Comparison of ENCODE assay signal across 8 mouse cellular contexts in genomic region chr5:117358248-117358630, GRCm38 (mm10). TPM values are rescaled to one million over a fixed set of nuclear protein-coding genes. Genes with fewer than 3 reads are reported as not detected.
A peak's percentile ranks its signal among the peaks of the same experiment; 100 is the strongest.
DNase-seq lines count a peak whose midpoint lies in the region; ATAC-seq and TF ChIP-seq lines count a peak whose summit lies in the region.

No protein-coding gene starts in this region.

- H3K9me3 ChIP-seq in limb, embryonic 14.5 days (ENCODE audit: control insufficient read depth, low read length) = no peaks in the 10 kb centered on the region

- H3K27ac ChIP-seq in cerebellum, adult 2 months (ENCODE audit: insufficient read depth, low read length) = peak overlapping the region; percentile 93; the same call in 1 of the 2 replicates
- H3K27ac ChIP-seq in testis, adult 2 months (ENCODE audit: control insufficient read depth, insufficient read depth, low read depth, low read length) = peak overlapping the region; percentile 27; the same call in 1 of the 2 replicates
- no peak overlapping the region for H3K27ac ChIP-seq in limb, embryonic 14.5 days (replicated peaks; ENCODE audit: low read depth, low read length)

- TF ChIP-seq POLR2A in cerebellum, adult 2 months (IDR thresholded peaks at IDR 0.05; ENCODE audit: borderline replicate concordance, insufficient read depth, low read length) = no peak
- no peak for TF ChIP-seq POLR2A in testis, adult 2 months (IDR thresholded peaks at IDR 0.05; ENCODE audit: control insufficient read depth, low read depth, low read length)
- no peak for TF ChIP-seq POLR2A in limb, embryonic 14.5 days (IDR thresholded peaks at IDR 0.05; ENCODE audit: borderline replicate concordance, extremely low read depth, insufficient read depth, insufficient read length)

- H3K4me2 ChIP-seq in limb, embryonic 14.5 days (replicated peaks; ENCODE audit: low read depth, low read length, severe bottlenecking) = peak overlapping the region; percentile 73

- peak overlapping the region; percentile 89 for H3K9ac ChIP-seq in limb, embryonic 14.5 days (ENCODE audit: low read depth, low read length, severe bottlenecking)

- ATAC-seq in limb, embryonic 14.5 days (ENCODE audit: low FRiP score, low read depth) = no peak

- no peak for TF ChIP-seq CTCF in cerebellum, adult 2 months (IDR thresholded peaks at IDR 0.05; ENCODE audit: borderline replicate concordance, insufficient read depth, low read depth, low read length)
- TF ChIP-seq CTCF in testis, adult 2 months (IDR thresholded peaks at IDR 0.05; ENCODE audit: control insufficient read depth, insufficient read depth, insufficient replicate concordance, low read depth, low read length) = no peak

- DNase-seq in cerebellum, adult 2 months = no peak
- no peak for DNase-seq in cerebellum, adult 9-11 months
- DNase-seq in testis, postnatal 14 days (ENCODE audit: low spot score) = no peak
- DNase-seq in limb, embryonic 14.5 days (ENCODE audit: low spot score) = no peak
- DNase-seq in embryo, embryonic 9.5 days (ENCODE audit: extremely low spot score) = no peak
- DNase-seq in left cerebral cortex, adult 9 months (ENCODE audit: low spot score in 2 of 2) = no peak
- no peak for DNase-seq in adrenal gland, postnatal 4 days (ENCODE audit: low spot score in 2 of 2)

- 5% methylated on average over 6 of the region's 6 CpGs for WGBS in cerebellum, adult 2 months
- WGBS in limb, embryonic 14.5 days = 8% methylated on average over 6 of the region's 6 CpGs

- 0 out of 2 replicates have a peak, but pooled peaks cover 1% of the 10 kb centered on the region for H3K27me3 ChIP-seq in cerebellum, adult 2 months (ENCODE audit: control insufficient read depth, insufficient read depth, low read length)
- no peaks in the 10 kb centered on the region; the same call in 1 of the 2 replicates for H3K27me3 ChIP-seq in testis, adult 2 months (ENCODE audit: control insufficient read depth, insufficient read depth, low read length)
- no peaks in the 10 kb centered on the region for H3K27me3 ChIP-seq in limb, embryonic 14.5 days (ENCODE audit: control insufficient read depth, insufficient read depth, low read length)

- H3K36me3 ChIP-seq in testis, adult 2 months (ENCODE audit: control insufficient read depth, insufficient read depth, low read length) = no peaks in the 10 kb centered on the region
- no peaks in the 10 kb centered on the region for H3K36me3 ChIP-seq in limb, embryonic 14.5 days (ENCODE audit: control insufficient read depth, insufficient read depth, low read length)

- H3K4me3 ChIP-seq in cerebellum, adult 2 months (replicated peaks; ENCODE audit: insufficient read depth, low read depth, low read length) = peak overlapping the region; percentile 99
- H3K4me3 ChIP-seq in testis, adult 2 months (ENCODE audit: control insufficient read depth, low read depth, low read length) = peak overlapping the region; percentile 85
- H3K4me3 ChIP-seq in limb, embryonic 14.5 days (replicated peaks; ENCODE audit: low read length) = peak overlapping the region; percentile 95

- H3K4me1 ChIP-seq in cerebellum, adult 2 months (ENCODE audit: control insufficient read depth, insufficient read depth, low read length) = peaks cover 24% of the 10 kb centered on the region
- H3K4me1 ChIP-seq in testis, adult 2 months (ENCODE audit: control insufficient read depth, insufficient read depth, low read length) = peaks cover 22% of the 10 kb centered on the region
- peaks cover 23% of the 10 kb centered on the region for H3K4me1 ChIP-seq in limb, embryonic 14.5 days (ENCODE audit: control insufficient read depth, insufficient read depth, low read length)

RNA-seq across cellular contexts. Expression of gene Wsb2, which starts 1.1 kb away (rescaled TPM):
- 235 and 238 TPM in 2 replicates for polyA plus RNA-seq in cerebellum, adult 2 months (2012; rRNA removed)
- polyA plus RNA-seq in testis, adult 2 months (2012; rRNA removed) = 48.8 and 56.3 TPM in 2 replicates
- 59.5 and 81.6 TPM in 2 replicates for polyA plus RNA-seq in limb, embryonic 14.5 days (2012; rRNA removed)
- polyA plus RNA-seq in limb, embryonic 14.5 days (2014; fragmentation: Nextera tagmentation; extraction: Ambion mirVana) = 66.2 and 69.4 TPM in 2 replicates
- 100 to 1,000 TPM; 116 to 122 TPM for total RNA-seq in adrenal gland, postnatal 4 days (2021)

RNA-seq across cellular contexts. Expression of gene Rfc5, which starts 30.6 kb away (rescaled TPM):
- 9.9 and 10.4 TPM in 2 replicates for polyA plus RNA-seq in cerebellum, adult 2 months (2012; rRNA removed)
- polyA plus RNA-seq in testis, adult 2 months (2012; rRNA removed) = 3.6 and 5.7 TPM in 2 replicates
- 54.3 and 54.7 TPM in 2 replicates for polyA plus RNA-seq in limb, embryonic 14.5 days (2012; rRNA removed)
- 73.1 and 74.7 TPM in 2 replicates for polyA plus RNA-seq in limb, embryonic 14.5 days (2014; fragmentation: Nextera tagmentation; extraction: Ambion mirVana)
- total RNA-seq in adrenal gland, postnatal 4 days (2021) = 10 to 100 TPM; 36.6 to 47.8 TPM

RNA-seq across cellular contexts. Expression of gene Vsig10, which starts 39.4 kb away (rescaled TPM):
- polyA plus RNA-seq in cerebellum, adult 2 months (2012; rRNA removed) = 3.7 and 3.9 TPM in 2 replicates
- 13.0 and 16.6 TPM in 2 replicates for polyA plus RNA-seq in testis, adult 2 months (2012; rRNA removed)
- 10.3 and 14.0 TPM in 2 replicates for polyA plus RNA-seq in limb, embryonic 14.5 days (2012; rRNA removed)
- 4.5 and 6.8 TPM in 2 replicates for polyA plus RNA-seq in limb, embryonic 14.5 days (2014; fragmentation: Nextera tagmentation; extraction: Ambion mirVana)
- total RNA-seq in adrenal gland, postnatal 4 days (2021) = 10 to 100 TPM; 48.3 to 51.8 TPM

RNA-seq across cellular contexts. Expression of gene Ksr2, which starts 55.6 kb away (rescaled TPM):
- 12.1 and 13.7 TPM in 2 replicates for polyA plus RNA-seq in cerebellum, adult 2 months (2012; rRNA removed)
- 2.0 and 2.1 TPM in 2 replicates for polyA plus RNA-seq in testis, adult 2 months (2012; rRNA removed)
- polyA plus RNA-seq in limb, embryonic 14.5 days (2012; rRNA removed) = 0.12 and 0.13 TPM in 2 replicates
- polyA plus RNA-seq in limb, embryonic 14.5 days (2014; fragmentation: Nextera tagmentation; extraction: Ambion mirVana) = 0.08 and 0.12 TPM in 2 replicates
- total RNA-seq in adrenal gland, postnatal 4 days (2021) = 10 to 100 TPM; 10.6 to 11.1 TPM
